Mouse (Mus musculus) gastrocnemius, postnatal 4 days (tissue): ENCODE data around the gene Abcc3. TPM values are rescaled to one million over a fixed set of nuclear protein-coding genes. Genes with fewer than 3 reads are reported as not detected.

Experiments
- total RNA-seq, 2 experiments: library from RNA; stranded (reverse); gene quantifications; 2 replicates each; pipeline ENCODE4 v1.2.3; 2021

The Abcc3 gene
- total RNA-seq, 2 experiments from 2014 or later: 2.0 to 2.4 TPM

Other genes with a start within 250 kb of the Abcc3 start
- gene Tob1, start 181.5 kb downstream of the Abcc3 start, total RNA-seq: 10 to 100 TPM; 81.4 to 89.8 TPM
- 1 to 10 TPM; 2.8 to 3.1 TPM for gene Wfikkn2, start 147.0 kb downstream of the Abcc3 start, total RNA-seq
- gene Gm21885, start 111.1 kb downstream of the Abcc3 start, total RNA-seq: not detected
- 10 to 100 TPM; 62.7 to 73.3 TPM for gene Luc7l3, start 71.0 kb downstream of the Abcc3 start, total RNA-seq
- 100 to 1,000 TPM; 127 to 137 TPM for gene Ankrd40, start 65.0 kb downstream of the Abcc3 start, total RNA-seq
- 10 to 100 TPM; 18.7 to 22.7 TPM for gene Cacna1g, start 81.2 kb upstream of the Abcc3 start, total RNA-seq
- under 1 TPM in 1 of 2 experiments, not detected in 1; 0.29 TPM for gene Spata20, start 93.2 kb upstream of the Abcc3 start, total RNA-seq
- under 1 TPM; 0.47 to 0.49 TPM for gene Epn3, start 107.0 kb upstream of the Abcc3 start, total RNA-seq
- gene Mycbpap, start 128.7 kb upstream of the Abcc3 start, total RNA-seq: under 1 TPM; 0.26 to 0.59 TPM
- gene Rsad1, start 156.3 kb upstream of the Abcc3 start, total RNA-seq: 1 to 10 TPM; 4.7 to 6.0 TPM
- 1 to 10 TPM; 1.5 to 2.8 TPM for gene Chad, start 172.1 kb upstream of the Abcc3 start, total RNA-seq
- gene Acsf2, start 208.9 kb upstream of the Abcc3 start, total RNA-seq: 10 to 100 TPM; 10.5 to 11.6 TPM
- 10 to 100 TPM; 68.8 to 72.2 TPM for gene Lrrc59, start 236.8 kb upstream of the Abcc3 start, total RNA-seq